Mouse (Mus musculus): ENCODE results near the gene Mecom. TPM values are rescaled to one million over a fixed set of nuclear protein-coding genes. Genes with fewer than 3 reads are reported as not detected.
"Not testable (repeated sequence)": the region's sequence is repeated elsewhere in the genome, so short reads cannot be mapped to it uniquely, and the experiment has no call there.

Gene Mecom
- polyA plus RNA-seq, 1 experiment, result 3.7 TPM

DNA sequence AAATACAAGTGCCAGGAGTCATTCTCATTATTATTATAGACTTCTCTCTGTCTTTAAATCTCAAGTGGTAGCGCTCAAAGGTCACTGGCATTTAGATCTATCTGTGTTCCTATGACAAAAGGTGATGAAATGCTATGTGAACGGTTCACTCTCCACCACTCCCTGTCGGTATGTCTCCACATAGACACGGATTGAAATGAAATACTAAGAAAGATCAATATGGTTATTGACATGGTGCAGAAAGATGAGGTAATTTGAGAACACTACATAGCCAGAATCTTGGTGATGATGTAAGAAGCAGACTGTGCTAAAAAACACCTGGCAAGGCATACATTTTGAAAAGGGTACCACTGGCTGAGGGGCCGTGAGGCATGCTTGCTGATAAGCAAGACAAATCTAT, 294.1 kb downstream of the Mecom start:
- no peak for DNase-seq (ENCODE audit: low read depth)

- DNase-seq (ENCODE audit: low read depth), result no peak
Observed at GRCm38 (mm10) chr3:30248656-30249384, 299.0 kb downstream of the Mecom start.

GRCm38 (mm10) chr3:30247256-30247655, 300.6 kb downstream of the Mecom start:
- DNase-seq (ENCODE audit: low read depth), result no peak

DNA sequence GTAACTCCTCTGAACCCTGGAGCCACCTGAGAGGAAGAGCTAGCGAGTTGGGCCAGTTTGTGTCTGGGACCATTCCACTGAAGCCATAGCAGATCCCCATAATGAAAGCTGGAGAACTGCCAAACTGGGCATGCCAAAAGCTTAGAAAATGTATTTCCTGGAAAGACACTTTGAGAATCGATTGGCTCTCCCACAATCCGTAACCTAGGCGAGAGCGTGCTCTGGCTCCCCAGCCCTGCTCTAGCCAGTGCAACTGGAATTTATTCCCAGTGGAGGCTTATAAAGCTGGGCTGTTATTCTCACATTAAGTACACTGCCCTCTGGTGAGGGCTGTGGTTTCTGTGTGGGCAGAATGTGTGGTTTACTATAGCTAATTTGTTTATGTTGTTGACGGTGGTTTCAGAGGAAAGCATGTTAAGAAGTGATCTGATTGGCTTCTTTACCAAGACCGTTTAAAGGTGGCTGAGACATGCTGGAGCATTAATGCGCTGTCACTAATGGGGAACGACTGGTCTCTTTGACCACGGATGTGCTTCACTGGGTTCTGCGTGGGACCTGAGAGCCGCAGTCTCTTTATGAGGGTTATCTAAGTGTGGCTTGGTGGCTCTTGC, 301.3 kb downstream of the Mecom start:
- DNase-seq (ENCODE audit: low read depth), result no peak

DNA sequence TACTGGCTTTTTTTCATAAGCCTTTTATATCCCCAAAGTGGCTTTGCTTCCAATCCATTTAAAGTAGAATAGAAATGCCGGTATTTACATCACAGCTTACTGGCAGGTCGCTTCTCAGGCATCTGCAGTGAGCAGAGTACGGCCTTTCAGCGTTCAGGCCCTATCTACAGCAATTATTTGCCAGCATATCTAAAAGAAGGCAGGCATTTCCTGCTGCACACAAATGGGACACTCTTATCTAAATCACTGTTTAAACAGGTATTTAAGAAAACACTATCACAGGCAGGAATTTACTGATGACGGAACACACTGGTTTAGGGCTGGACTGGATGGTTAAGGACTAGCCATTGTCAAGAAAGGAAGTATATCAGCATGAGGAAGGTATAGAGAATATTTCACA, 301.9 kb downstream of the Mecom start:
- DNase-seq (ENCODE audit: low read depth), result no peak

DNA sequence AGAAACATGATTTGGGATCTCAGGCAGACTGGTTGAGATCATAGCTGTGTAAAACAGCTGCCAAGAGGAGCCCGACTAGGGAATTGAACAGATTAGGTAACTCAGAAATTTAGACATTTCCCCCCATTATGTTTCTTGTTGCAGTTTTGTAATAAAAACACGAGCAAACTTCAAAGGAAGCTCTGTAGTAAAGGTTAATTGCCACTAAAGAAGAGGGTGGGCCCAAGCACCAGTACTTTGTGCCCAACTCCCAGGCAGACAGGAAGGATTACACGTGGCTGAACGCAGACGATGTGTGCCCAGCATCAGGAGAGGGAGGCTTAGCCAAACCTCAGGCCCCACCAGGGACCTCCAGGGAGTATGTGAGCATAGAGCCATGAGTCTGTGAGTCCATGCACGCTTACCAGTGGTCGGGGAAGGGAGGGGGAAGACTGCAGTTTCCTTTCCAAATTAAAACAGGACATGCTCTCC, 303.4 kb downstream of the Mecom start:
- DNase-seq (ENCODE audit: low read depth), result no peak

- DNase-seq (ENCODE audit: low read depth), result no peak
Observed at GRCm38 (mm10) chr3:30243776-30244275, 304.0 kb downstream of the Mecom start.

GRCm38 (mm10) chr3:30239416-30239815, 308.4 kb downstream of the Mecom start:
- DNase-seq (ENCODE audit: low read depth), result no peak

DNA sequence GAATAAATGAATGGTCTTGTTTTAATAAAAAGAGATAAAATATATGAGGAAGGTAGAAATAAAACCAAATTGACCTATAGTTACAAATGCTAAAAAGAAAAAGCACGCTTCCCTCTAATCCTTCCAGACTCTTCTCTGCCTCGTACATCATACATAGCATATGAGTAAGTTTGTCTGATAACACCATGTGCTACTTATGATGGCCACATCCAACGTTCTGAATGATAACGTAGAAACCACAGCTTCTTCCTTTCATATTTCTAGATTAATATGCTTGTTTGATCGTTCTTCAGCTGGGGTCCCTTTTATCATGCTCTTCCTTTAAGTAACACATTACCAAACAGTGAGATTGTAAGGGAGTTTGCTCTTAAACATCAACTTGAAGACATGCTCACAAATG, 310.3 kb downstream of the Mecom start:
- no peak for DNase-seq (ENCODE audit: low read depth)

DNA sequence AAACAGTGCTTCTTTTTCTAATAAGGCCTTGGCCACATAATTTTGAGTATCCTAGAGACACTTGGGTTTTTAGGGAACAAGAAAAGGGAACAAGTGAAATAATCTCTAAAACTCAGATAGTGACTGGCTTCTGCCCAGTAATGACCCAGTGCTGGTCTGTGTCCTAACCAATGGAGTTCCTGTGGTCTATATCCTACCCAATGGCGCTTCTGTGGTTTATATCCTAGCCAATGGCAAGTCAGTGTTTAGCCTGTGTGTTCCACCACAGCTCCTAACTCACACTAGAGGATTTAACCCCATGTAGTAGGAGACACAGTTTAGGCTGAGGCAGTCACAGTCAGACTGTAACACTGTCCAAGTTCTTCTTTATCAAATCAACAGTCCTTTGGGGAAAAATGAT, 313.8 kb downstream of the Mecom start:
- DNase-seq (ENCODE audit: low read depth), result no peak

DNA sequence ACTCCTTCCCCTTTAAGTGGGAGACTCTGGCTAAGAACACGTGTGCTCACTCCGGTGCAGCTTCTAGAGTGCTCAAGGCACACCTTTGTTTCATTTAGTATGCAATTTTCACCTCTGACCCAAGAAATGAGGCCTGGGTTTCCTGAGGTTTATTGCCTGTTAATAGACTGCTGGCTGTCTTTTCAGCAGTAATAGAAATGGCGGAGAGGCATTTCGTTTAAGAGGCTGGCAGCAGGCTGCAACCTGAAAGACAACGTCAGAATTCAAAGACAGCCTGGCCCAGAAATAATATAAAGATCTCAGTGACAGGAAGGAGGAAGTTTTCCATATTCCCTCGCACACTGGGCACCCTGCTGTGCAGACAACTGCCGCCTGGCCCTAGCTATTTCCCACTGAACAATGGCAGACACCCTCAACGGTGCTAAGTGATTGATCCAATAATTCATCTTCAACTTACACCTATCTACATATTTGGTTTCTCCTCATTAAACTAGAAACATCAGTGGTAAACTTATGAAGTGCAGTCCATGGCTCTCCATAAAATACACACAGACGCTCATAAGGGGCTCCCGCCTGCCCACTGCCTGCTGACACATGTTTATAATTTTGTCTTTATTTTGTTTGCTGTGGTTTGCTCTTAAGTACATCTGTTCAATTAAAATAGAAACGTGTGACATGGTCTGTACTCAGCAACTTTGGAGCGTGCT, 319.7 kb downstream of the Mecom start:
- DNase-seq (ENCODE audit: low read depth), result no peak

DNA sequence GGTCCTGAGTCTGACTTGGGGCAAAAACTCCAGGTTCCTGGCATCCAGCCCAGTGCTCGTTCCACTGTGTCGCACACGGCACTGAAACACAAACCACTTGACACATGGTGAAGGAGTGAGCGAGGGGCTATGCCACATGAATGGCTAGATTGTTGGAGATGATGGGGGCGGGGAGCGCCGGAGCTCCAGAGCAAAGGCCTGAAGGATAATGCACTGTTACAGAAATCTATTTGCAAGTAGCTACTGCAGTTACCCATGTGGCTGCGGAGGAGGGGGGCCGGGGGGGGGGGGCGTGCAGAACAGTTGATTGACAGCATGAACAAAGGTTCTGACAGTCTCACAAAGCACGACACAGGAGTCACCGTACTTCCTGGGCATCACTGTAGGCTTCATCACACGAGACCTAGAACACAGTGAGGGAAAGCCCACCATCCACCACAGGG, 320.9 kb downstream of the Mecom start:
- no peak for DNase-seq (ENCODE audit: low read depth)

DNA sequence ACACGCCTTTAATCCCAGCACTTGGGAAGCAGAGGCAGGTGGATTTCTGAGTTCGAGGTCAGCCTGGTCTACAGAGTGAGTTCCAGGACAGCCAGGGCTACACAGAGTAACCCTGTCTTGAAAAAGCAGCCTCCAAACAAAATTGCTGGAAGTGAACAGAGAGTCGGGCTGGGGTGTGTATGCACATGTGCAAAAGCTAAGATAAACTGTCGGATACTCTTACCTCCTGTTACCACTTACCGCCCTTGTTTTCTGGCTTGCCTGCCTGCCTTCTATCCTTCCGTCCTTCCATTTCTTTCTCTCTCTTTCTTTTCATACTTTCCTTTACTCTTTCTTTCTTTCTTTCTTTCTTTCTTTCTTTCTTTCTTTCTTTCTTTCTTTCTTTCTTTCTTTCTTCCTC, 322.6 kb downstream of the Mecom start:
- DNase-seq (ENCODE audit: low read depth), result not testable (repeated sequence)

DNA sequence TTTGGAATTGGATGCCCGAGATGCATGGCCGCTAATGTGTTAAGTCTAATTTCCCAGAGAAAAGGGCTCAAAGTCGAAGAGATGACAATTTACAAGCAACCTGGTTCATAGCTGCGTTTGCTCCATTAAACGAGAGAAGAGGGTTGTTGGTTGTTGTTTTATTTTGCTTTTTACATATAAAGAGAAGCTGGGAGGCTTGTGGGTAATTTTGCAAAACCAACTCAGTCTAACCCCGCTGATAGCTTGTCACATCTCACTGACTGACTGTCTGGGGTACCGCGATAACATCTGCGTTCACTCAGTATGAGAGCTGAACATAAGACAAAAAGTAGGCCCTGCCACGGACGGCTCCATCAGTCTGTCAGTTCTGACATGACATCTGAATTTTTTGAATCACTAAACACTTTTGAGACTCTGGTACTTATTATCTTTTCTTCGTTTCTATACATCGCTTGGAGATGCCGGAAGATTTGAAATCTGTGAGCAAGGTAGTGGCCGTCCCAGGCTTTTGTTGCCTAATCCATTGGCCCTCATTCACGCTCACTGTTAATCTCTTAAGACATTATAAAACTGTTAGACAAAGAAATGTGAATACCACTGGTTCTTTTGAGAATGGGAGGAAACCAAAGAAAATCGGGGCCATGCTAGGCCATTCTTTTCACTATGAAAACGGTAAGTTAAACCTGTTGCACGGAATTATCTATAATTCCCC, 327.0 kb downstream of the Mecom start:
- DNase-seq (ENCODE audit: low read depth), result no peak

DNA sequence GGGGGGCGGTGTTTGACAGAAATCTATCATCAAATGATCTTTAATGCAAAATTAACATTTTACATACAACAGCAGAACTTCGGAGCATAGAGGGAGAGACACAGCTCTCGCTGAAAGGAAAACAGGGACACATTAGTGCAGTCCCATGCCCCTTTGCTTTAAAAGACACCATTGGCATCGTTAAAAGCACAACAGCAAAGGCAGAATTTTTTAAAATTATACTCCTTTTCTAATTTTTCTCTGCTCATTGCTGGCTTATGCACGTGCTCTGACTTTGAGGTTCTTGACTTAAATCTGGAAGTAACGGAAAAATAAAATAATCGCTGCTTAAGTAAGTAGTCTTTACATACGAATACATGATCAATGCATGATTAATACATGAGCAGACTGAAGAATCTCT, 327.9 kb downstream of the Mecom start:
- no peak for DNase-seq (ENCODE audit: low read depth)

DNA sequence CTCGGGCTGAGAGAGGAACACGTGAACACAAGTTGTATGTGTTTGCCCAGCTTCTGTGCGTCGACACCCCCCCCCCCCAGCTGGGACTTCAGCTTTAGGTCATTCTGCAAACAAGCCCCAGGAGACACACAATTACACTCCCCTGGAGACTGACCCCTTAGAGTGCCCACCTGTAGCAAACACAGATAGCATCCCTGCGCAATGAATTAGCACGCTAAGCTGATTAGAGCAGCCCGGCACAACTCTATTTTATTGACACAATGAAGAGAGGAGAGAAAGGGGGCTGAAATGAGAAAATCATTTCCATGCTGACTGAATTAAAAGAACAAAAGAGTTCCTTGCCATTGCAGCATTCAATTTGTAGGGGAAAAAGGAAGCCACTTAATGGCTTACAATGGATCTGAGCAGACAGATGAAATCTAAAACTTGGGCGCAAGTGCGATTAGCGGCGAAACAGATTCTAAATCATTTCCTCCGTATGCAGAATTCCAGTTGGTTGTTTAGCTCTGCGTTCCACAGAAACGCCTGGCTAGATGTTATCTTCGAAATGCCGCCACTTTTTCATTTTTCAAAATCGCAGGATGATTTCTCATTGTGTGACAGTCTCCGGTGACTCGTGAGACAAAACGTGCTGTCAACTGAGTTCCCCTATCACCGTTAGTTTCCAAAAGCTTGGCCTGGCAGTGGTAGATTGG, 328.5 kb downstream of the Mecom start:
- no peak for DNase-seq (ENCODE audit: low read depth)

GRCm38 (mm10) chr3:30214607-30215006, 333.2 kb downstream of the Mecom start:
- DNase-seq (ENCODE audit: low read depth), result no peak

DNA sequence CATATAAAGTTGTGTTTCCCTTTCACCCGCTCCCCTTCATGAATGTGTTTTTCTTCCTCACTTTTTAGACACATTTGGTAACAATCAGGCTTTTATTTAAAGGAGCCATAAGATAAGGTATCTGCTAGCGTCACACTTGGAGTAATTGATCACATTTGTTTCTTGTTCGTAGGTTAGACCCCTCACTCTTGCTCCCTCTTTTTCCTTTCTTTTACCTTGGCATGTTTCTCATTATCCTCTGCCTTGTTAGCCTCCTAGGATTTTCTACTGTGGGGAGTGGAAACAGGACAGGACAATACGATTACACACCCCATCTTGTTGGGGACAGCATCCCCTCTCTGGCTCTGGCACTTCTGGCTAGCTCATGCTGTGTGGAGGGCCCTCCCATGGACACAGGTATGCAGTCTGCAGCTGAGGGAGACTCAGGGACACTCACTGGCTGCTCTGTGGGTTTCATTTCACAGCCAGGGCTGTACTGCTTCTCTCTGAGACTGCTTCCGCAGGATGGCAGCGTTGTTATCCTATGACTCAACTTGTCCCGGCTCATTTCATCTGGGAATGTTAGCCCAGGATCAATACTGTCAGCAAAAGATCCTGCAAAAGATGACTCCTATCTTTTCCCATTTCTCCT, 334.2 kb downstream of the Mecom start:
- no peak for DNase-seq (ENCODE audit: low read depth)

DNA sequence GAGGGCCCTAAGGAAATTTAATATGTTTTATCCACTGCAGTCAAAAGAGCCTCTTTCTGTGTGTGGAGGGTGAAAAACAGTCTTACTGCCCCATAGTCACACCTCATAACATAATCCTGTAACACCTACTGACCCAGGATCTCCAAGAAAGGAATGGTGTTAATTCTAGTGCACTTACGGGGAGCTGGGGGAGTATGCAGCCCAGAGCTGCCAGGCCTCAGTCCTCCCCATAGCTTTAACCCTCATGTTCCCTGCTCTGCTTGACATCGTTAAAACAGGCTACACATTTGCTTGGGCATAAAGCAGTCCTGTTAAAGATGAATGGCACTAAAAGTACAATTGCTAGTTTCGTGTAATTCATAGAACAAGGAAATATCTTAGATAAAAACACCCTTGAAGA, 335.0 kb downstream of the Mecom start:
- no peak for DNase-seq (ENCODE audit: low read depth)

DNA sequence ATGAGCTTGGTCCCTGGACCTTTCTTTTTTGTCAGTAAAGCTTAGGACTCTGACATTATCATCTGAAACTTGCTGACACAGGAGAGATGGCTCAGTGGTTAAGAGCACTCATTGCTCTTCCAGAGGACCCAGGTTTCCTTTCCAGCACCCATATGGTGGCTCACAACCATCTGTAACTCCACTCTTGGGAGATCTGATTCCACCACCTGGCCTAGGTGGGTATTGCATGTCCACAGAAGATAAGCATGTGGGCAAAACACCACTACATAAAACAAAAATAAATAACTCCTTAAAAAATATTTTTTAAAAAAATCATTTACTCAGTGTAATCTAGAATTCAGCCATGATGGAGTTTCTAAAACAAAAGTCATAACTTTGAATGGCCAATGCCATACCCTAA, 338.7 kb downstream of the Mecom start:
- no peak for DNase-seq (ENCODE audit: low read depth)

GRCm38 (mm10) chr3:30207886-30208285, 339.9 kb downstream of the Mecom start:
- no peak for DNase-seq (ENCODE audit: low read depth)

Measured in gonadal fat pad, adult 2 months (tissue).